Mouse (Mus musculus): ENCODE measurements around the gene Fxyd2.

Fxyd2 gene

DNA sequence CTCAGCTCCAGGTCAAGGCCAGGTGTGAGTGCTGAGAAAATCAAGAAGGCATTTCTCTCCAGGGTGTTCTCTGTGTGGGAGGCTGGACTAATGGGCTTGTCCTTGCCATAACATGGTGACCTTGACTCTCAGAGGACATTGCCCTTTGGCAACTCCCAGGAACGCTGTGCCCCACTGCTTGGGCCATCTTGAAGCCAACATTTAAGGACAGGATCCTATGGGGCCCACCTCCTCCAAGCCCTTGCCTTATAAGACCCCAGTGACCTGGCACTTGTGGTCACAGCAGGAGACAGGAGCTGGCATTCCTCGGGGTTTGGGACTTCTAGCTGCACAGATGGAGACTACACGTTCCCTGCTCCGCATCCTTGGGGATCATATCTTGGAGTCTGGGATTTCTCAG lies at the start of gene Fxyd2:
Gene Fxyd2, plus strand, starts transcription at position 236 of the 400 bp plus-strand sequence.
- DNase-seq (ENCODE audit: low read depth) = no peak

DNA sequence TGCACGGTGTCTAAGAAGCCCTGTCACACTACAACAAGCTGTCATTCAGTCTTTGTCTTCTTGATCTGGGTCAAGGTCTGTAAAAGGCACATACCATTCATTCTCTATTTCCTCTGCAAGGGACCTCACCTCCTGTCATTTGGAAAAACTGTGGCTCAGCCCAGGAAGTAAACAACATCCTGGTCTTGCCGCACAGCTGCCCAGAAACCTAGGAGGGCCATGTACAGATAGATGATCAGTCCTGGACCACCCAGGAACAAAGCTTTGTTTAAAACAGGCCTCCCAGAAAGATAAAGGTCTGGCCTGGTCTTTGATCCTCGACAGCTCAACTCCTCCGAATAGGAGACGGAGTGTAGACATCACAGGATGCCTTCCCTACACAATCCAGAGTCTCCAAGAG lies 49.6 kb upstream of the Fxyd2 start:
- no peak for DNase-seq (ENCODE audit: low read depth)

DNA sequence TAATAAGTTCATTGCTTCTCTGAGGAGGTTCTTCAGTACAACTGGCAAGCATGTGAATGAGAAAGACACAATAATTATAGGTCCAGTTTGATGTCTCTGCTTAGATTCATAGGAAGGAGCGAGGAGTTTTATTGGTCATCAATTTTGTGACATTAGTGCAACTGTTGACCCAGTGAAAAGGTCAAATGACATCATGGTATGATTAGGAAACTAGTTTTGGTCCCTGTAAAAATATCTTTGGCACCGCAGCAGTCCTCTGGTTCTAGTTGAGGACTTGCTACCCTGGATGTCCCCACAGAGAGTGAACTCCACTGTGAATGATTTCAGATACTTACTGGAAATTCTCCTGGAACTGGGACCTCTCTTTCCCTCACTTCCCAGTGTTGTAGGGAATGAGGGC lies 44.3 kb upstream of the Fxyd2 start:
- DNase-seq (ENCODE audit: low read depth) = no peak

DNA sequence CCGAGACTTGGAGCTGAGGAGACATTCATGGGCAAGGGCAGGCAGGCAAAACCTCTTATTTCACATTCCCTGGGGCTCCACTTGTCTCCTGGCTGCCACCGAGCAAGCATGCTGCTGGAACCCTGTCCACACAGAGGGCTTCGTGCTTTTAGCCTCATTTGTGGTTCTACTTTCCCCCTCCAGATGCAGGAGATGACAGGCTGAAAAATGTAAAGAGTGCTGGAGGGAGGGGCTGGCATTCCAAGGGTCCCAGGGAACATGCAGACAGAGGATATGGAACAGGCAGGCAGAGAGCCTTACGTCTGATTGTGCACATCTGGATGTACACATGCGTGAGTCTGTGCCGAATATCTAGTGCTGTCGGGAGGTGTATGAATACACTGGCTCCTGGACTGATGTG lies 41.1 kb upstream of the Fxyd2 start:
- DNase-seq (ENCODE audit: low read depth) = no peak

DNA sequence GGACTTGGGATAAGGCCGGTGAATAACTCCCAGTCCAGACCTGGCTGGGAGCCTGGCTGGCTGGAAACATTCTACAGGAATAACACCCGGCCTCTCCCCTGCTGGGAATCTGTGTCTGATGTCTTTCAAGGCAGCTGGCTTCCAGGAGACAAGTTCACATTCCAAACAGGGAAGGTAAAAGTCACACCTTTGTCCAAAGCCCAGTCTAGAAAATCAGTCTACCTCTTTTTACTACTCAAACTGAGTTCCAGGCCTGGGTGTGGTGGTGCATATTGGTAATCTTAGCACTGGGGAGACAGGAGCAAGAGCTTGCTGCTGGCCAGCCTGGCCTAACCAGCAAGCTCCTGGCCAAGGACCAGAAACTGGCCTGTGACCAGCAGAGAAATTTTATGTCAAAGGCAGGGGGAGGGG lies 37.4 kb upstream of the Fxyd2 start:
- no peak for DNase-seq (ENCODE audit: low read depth)

DNA sequence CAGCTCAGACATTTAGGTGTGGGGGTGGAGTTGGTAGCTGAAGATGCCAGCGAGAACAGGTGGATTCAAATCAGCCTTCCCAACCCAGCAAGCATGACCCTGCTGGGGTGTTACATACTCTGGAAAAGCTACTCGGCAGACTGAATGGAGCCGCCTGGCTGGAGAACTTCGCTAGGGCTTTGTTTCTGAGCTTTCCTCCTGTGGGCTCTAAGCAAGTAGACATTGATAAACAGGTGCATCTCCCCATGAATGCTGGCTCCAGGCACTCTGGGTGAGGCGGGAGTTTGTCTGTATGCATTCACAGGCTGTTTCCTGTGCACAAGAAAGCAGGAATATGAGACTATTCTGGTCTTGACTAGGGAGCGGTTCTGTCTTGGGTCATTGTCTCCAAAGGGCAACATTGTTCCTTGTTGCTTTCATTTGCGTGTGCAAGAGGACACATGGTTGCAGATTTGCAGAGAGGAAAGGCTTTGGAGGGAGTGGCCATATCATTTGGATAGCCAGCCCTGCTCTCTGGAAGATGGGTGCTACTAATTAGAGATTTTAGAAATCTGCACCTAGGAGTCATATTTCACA lies 35.7 kb upstream of the Fxyd2 start:
- DNase-seq (ENCODE audit: low read depth) = no peak

DNA sequence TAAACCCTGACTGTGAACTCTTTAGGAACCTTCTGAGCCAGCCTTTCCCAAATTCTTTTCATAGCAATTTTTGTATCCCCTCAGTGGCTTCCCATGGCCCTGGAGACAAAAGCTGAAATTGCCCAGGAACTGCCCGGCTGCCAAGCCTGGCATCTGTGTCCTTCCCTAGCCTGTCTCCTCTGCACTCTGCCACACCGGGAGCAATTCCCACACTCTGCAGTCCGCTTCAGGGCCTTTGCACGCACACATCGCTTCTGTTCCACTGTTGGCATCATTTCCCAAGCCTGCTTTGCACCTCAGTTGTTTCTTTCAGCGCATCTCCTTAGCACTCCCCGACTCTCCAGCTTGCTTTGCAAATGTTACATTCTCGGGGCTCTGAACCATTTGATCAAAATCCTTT lies 31.8 kb upstream of the Fxyd2 start:
- DNase-seq (ENCODE audit: low read depth) = no peak

DNA sequence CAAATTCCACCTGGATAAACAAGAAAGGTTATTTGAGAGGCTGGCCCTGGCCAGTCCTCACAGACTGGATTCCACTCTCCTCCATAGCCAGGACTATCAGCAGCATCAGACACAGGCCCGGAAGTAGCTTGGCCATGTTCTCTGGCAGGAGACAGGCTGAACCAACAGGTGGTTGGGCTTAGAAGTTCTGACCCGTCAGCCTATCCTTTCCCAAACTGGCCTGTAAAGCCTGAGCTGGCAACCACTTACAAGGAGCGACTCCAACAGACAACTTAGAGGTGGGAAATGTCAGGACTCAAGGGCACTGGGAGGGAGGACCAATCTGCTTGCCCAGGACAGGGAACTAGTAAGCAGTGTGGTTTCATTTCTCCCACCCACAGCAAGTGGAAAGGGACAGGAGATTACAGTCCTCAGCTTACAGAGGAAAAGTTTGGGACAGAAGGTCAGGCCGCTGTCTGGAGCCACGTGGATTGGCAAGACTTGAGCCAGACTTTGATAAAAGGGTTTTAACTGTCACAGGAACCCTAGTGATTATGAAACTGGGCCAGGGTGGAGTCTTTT lies 31.0 kb upstream of the Fxyd2 start:
- DNase-seq (ENCODE audit: low read depth) = no peak

DNA sequence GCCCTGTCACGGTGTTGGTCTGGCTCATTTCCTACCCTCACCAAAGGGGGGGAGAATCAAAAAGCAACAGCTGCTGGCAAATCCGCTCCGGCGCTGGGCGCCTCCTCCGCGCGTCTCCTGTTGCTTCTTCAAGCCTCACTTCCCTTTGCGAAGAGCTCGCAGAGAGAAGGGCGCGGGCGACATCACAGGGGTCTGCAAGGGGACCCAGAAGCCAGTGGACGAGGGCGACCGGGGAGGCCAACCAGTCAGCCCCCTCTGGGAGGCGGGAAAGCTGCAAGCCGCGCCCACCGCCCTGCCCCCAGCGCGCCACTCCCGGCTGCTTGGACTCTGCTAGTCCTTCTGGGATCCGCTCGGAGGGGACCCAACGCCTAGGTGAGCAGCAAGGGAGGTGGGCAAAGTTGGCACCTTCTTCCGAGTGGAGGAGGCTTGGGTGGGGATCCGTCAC lies 29.3 kb upstream of the Fxyd2 start, which contains the start of gene Fxyd6:
Gene Fxyd6, plus strand, starts transcription at position 69 of the 445 bp plus-strand sequence.
- no peak for DNase-seq (ENCODE audit: low read depth)

DNA sequence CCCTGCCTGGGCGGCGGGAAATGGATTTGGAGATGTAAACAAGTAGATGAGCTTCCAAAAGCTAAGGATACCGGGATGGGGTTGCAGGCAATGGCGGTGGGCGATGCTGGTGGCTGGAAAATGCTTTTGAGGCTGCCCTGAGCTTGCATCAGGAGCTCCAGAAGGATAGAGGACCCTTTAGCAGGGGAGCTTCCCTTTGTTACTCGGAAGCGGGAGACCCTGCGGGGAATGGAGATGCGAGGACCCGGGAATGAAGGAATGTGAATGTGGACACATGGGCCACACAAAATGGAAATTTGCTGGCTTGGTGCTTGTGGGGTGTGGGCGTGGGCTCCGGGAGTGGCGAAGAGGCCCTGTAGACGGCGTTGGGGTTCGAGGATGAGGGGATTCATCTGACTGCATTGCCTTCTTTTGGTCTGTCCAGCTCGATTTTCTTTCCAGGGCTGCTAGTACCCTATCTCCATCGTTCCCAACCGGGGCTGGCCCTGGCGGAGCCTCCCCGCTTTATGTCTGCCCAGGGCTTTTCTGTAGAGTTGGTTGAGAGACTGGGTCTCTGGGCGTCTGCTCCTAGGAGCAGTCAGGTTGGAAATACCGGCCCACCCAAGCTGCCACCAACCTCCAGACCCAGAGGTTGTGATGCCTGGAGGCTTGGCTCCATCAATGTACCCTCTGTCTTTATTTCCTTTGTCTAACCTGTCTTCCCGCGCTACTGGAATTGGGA lies 28.7 kb upstream of the Fxyd2 start:
- no peak for DNase-seq (ENCODE audit: low read depth)

DNA sequence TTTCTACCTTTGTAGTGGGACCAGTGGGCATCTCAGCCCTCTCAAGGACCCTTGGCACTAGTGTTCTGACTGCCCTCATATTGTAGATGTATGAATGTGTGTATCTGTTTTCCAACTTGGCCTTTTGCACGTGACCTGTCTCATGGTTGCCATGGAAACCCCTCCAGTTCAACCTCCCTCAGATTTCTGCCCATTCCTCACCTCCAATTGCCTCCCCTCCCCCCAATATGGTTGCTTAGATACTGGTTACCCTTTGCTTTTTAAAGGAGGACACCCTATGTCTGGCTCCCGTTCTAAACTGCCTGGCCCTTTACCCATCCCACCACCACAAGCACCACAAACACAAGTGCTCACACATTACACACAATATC lies 28.1 kb upstream of the Fxyd2 start:
- no peak for DNase-seq (ENCODE audit: low read depth)

DNA sequence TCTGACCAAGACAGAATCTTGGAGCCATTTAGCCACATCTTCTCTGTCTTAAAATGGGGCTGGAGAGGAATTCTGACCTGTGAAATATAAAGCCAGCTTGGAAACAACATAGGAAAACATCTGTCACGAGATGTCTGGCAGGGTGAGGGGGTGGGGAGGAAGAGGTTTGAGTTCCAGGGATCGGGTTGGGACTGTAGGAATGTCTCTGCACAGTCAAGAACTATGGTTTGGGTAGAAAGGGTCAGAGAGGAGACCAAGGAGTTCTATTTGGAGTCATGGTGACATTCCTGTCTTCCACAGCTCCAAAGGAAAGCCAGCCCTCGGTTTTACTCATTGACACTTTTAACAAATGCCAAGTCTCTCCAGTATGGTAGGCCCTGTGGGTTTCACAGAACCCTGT lies 25.6 kb upstream of the Fxyd2 start:
- no peak for DNase-seq (ENCODE audit: low read depth)

DNA sequence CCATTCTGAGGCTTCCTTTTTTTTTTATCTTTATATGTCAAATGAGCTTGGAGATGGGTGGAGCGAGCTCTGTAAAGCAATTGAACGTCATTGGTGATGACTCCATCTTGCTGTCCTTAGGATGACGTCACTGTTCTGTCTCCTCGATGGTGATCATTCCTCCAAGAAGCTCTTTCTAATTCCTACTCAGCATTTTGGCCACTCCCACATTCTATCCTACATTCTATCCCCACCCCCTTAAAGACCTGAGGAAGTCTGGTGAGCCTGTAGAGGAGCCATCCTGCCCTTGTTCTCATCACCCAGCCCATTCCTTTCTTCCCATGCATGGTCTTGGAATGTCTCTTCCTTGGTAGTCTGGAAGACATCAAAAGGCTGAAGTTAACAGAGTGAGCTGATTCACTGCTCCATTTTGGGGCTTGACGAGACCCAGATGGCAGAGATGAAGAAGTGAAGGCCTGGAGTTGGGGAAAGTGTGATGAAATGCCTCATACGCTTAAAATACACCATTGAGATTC lies 24.4 kb upstream of the Fxyd2 start:
- no peak for DNase-seq (ENCODE audit: low read depth)

DNA sequence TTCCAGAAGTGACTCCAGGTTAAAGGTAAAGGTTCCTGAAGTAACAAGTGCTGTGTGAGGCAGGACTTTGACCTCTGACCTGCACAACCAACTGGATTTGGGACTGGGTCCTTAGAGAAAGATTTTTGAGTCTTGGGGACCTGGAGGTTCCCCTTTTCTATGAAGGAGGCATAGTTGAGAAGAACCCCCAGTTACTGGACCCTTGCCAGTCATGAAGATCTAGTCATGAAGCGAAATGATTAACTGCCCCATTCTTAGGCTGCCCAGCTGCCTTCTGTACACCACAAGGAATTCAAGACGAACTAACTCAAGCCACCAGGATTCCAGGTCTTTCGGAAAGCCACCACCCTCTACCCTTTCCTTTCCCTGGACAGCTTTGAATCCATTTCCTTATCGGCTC lies 23.0 kb upstream of the Fxyd2 start:
- DNase-seq (ENCODE audit: low read depth) = no peak

DNA sequence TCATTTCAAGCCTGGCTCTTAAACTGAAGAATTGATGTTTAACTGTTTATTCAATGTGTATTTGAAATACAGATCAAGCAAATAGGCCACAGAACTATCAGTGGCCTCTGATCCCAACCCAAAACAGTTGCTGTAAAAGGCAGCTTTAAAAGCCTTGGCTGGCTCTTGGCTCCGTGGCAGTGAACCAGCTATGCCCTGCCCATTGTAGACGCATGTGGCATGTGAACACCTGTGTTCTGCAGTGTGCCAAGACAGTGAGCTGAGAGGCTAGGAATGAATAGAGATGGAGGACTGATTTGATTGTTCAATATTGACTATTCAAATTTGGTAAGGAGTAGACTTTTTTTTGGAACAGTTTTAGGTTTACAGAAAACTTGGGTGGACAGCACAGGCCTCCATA lies 22.6 kb upstream of the Fxyd2 start:
- no peak for DNase-seq (ENCODE audit: low read depth)

DNA sequence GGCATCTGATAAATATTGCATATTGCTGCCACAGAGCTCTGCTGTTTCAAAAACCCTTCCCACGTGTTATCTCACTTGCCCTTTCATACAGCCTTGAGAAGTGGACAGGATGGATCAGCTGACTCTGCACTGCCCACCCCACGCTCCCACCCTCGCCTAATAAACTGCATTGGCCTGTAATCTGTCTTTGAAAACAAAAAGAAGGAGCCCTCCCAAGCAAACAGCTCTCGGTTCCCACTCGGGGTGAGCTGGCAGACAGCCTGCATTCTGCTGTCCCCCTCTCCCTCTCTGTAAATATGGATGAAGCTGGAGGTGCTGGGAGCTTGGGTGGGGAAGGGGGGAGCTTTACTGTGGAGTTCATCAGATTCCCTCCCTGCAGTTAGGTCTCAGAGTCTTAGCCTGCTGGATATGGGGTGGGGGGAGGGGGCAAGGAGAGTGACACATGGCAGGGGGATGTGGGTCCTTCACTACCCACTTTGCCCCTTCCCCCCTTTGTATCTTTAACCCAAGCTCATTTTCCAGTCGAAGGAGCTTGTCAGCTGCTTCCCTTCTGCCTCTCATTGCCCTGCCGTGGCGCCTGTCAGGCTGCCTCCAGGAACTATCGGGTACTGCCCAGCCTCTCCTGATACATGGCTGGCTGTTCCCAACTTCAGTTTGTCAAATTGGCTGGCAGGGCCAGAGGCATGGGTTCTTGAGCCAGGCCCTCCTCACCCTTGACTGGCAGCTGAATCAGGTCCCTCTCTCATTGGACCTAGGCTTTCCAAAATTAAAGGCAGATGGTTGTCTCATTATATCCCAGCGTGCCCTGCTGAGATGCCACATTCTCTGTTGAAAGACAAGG lies 18.8 kb upstream of the Fxyd2 start:
- DNase-seq (ENCODE audit: low read depth) = no peak

DNA sequence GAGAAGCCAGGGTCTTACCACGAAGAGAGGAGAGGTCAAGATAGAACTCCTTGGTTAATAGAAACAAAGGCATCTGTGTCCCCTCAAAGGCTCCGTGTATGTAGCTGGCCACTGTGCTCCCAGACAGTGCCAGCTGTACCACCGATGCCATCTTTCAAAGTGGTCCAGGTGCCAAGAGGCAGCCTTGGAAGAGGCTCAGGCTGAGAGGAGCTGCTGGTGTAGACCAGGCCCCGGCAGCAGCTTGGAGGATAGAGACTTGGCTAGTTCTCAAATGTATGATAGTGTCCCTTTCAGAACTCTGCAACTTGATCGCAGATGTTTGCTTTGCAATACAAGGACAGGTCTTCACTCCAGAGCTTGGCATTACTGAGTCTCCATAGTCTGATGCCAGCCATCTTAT lies 17.1 kb upstream of the Fxyd2 start:
- DNase-seq (ENCODE audit: low read depth) = no peak

DNA sequence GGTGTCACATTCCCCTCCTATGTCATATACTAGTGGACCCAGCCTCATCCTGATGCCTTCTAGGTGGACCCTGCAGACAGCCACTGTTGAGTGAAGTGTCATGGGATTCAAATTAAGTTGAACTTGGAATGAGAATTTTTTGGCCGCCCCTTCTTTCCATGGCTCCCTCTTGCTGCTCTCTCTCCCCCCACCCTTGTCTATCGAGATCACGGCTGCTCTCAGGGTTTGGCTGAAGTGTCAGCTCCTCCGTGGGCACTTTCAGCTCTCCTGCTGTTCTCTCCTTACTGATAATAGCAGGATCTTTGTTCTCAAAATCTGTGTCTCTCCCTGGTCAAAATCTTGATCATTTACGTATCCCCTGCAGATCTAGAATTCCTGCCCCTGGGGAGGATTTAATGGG lies 16.6 kb upstream of the Fxyd2 start:
- no peak for DNase-seq (ENCODE audit: low read depth)

DNA sequence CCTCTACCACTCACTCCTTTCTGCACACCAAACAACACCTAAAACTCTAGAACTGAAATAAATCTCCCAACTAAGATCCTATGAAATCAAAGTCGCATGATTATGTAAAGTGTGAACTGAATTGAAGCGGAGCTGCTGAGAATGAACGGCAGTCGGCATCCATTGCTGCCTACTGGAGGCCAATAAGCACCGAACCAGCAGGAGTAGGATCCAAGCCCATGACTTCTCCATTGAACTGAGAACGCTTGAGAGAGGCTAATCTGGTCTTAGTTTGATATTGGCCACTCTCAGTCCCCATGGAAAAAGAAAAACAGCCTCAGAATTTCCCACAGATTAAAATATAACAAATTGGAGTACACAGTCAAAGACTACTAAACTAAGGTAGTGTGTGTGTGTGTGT lies 15.6 kb upstream of the Fxyd2 start:
- DNase-seq (ENCODE audit: low read depth) = no peak

DNA sequence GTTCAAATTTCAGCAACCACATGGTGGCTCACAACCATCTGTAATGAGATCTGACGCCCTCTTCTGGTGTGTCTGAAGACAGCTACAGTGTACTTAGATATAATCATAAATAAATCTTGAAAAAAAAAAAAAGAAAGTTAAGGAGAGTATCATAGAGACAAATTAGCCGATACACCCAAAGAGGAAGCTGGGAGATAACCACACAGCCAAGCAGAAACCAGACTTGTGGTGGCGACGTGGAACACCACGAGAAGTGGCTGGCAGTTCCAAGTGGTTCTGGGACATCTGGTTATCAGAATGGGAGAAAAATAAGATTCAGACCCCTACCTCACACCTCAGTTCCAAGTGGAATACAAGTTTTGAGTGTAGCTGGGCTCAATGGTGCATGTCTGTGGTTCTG lies 12.8 kb upstream of the Fxyd2 start:
- no peak for DNase-seq (ENCODE audit: low read depth)

DNA sequence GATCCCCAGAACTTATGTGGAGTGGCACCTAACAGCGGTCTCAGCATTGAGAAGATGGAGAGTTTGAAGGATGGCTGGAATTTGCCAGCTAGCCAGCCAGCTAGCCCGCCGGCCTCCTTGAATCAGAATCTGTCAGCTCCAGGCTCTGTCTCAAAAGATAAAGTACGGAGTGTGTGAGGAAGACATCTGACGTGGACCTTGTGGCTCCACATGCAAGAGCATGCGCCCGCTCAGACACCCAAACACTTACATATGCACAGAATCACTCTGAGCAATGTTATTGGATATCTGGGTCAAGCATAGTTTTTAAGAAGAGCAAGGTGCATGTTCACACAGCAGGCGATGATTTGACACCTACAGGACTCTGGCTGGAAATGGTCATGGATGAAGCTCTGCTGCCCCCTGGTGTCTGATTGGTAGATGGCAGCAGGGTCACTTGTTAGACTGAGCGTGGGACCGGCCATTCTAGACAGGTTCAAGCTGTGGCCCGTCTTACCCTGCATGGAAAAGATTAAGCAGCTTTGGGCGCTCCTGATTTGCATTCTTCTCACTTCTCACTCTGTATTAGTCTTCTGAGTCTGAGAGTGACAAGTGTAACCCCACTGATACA lies 11.0 kb upstream of the Fxyd2 start:
- peak; percentile 30 for DNase-seq (ENCODE audit: low read depth)

DNA sequence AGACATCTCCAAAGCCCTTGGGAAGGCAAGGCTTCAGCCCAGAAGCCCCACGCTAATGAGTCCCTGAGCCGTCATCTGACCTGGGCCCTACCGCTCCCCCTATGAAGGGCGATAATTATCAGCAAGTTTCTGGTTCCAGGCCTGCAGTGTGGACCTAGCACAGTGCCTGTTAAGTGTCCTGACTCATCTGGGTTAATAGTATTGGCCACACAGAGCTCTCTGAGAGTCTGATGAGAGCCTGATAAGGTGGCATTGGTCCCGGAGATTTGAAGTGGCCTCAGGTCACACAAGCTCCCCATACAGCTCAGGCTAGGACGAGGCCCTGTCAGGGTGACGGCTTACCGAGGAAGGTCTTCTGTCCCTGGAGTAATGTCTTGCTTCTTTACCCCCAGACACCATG lies 9.9 kb upstream of the Fxyd2 start:
- no peak for DNase-seq (ENCODE audit: low read depth)

Measured in c-Kit-positive CD71-positive TER-119-negative erythroid progenitor cells, embryonic 14.5 days (primary cell).